Mouse (Mus musculus) heart, adult 11 months (tissue): ENCODE measurements around the gene 4930523C07Rik.

Experiments used
- DNase-seq: peaks from one replicate; pipeline ENCODE4 v3.0.0; 2022

4930523C07Rik gene

DNA sequence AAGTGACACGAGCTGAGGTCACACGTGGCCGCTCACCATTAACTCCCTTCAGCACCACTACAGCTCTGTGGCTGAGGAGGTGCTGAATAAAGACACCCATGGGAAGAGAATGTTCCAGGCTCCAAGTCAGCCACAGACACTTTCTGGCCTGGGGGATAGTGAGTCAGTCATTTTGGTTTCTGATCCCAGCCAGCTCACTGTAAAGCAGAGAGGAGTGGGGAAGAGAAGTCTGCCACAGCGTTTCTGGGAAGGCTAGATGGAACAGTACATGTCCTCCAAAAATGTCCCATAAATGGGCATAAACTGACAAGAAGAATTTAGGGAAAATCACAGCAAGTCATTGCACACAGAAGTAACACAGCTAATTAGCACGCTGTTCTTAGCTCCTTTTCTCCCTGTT lies 56.8 kb downstream of the 4930523C07Rik start:
- DNase-seq: peak; percentile 85

DNA sequence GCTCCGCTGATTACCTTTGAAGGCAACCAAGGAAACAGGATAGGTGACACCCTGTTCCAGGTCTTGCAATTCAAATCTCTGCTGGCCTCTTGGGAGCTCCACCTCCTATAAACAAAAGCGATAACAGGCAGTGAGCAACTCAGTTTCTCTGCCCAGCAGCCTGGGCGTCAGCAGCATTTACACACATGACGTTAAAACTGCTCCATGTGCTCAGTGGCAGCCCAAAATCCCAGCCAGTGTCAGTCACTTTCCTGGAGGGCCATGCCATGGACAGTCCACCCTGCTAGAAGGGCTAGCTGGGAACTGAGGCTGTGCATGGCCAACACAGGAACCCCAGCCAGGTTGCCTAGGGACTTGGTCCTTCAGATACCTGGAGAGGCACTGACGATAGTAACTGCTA lies 61.2 kb downstream of the 4930523C07Rik start:
- DNase-seq: peak; percentile 74

DNA sequence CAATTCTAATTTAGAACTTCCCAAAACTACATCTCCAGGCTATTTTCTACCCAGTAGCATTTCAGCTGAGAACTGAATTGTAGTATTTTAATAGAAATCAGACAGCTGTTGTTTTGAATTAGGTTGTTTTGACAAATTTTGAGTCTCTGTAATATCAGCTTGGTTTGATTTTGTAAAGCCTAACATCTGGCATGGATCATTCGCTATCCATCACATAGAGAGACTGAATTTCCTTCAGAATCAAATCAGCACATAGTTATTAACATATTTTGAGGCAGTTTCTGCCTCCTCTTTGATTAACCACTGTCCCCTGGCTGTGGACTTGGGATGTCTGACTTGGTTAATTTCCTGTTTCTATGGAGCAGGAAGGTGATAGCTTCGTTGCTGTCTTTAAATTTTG lies 64.4 kb downstream of the 4930523C07Rik start:
- peak; percentile 27 for DNase-seq

DNA sequence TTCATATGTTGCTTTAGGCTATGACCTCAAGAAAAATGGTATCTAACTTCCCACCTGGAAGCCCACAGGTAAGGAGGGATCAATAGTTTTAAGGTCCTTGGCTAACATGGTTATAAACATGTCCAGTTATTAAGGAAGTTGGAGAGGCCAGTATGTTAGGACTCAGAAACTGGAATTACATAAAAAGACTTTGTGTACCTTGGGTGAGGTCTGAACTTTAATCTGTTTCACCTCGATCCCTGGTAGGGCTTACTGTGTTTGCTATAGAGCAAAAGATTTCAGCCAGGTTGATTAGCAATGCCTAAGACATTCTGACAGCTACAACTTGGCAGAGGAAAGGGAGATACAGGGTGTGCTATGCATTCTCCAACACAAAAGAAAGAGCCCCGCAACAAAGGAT lies 79.8 kb downstream of the 4930523C07Rik start:
- DNase-seq: no peak
